Mouse (Mus musculus): ENCODE results near the gene Fgf15. TPM values are rescaled to one million over a fixed set of nuclear protein-coding genes. Genes with fewer than 3 reads are reported as not detected.

The Fgf15 gene
- polyA plus RNA-seq, 1 experiment from 2014 or later: 0.52 TPM

- Histone ChIP-seq H3K36me3 (ENCODE audit: control insufficient read depth, insufficient read depth, low read length) (peaks cover 6% of the 10 kb centered on the region), H3K4me3 (ENCODE audit: low read depth, low read length) (no peak overlapping the region), H3K4me1 (ENCODE audit: control insufficient read depth, insufficient read depth, low read length) (peaks cover 5% of the 10 kb centered on the region; the same call in 1 of the 2 replicates), H3K4me2 (ENCODE audit: low read depth, severe bottlenecking) (no peak overlapping the region), H3K27ac (replicated peaks; ENCODE audit: low read depth, low read length) (no peak overlapping the region), H3K27me3 (ENCODE audit: control insufficient read depth, insufficient read depth, low read length) (no peaks in the 10 kb centered on the region), H3K9me3 (ENCODE audit: control insufficient read depth, low read length) (no peaks in the 10 kb centered on the region), H3K9ac (ENCODE audit: low read length) (no peak overlapping the region)
- DNase-seq (ENCODE audit: low spot score) (no peak), ATAC-seq (ENCODE audit: insufficient number of reproducible peaks, low FRiP score, low TSS enrichment, low read depth) (no peak; the same call in 1 of the 2 replicates)
- 72% methylated on average over 5 of the region's 5 CpGs for WGBS
Measured at GRCm38 (mm10) chr7:144929931-144930330, 33.6 kb downstream of the Fgf15 start.

- Histone ChIP-seq H3K27me3 (ENCODE audit: control insufficient read depth, insufficient read depth, low read length) (no peaks in the 10 kb centered on the region), H3K9ac (ENCODE audit: low read length) (no peak overlapping the region), H3K27ac (replicated peaks; ENCODE audit: low read depth, low read length) (no peak overlapping the region), H3K4me3 (ENCODE audit: low read depth, low read length) (no peak overlapping the region), H3K4me1 (ENCODE audit: control insufficient read depth, insufficient read depth, low read length) (peaks cover 5% of the 10 kb centered on the region; the same call in 1 of the 2 replicates), H3K9me3 (ENCODE audit: control insufficient read depth, low read length) (no peaks in the 10 kb centered on the region), H3K36me3 (ENCODE audit: control insufficient read depth, insufficient read depth, low read length) (peaks cover 17% of the 10 kb centered on the region), H3K4me2 (ENCODE audit: low read depth, severe bottlenecking) (no peak overlapping the region)
- WGBS: 25% methylated on average over 3 of the region's 3 CpGs
- ATAC-seq (ENCODE audit: insufficient number of reproducible peaks, low FRiP score, low TSS enrichment, low read depth) (no peak), DNase-seq (ENCODE audit: low spot score) (peak; percentile 82)
Measured at GRCm38 (mm10) chr7:144931778-144932177, 35.4 kb downstream of the Fgf15 start.

DNA sequence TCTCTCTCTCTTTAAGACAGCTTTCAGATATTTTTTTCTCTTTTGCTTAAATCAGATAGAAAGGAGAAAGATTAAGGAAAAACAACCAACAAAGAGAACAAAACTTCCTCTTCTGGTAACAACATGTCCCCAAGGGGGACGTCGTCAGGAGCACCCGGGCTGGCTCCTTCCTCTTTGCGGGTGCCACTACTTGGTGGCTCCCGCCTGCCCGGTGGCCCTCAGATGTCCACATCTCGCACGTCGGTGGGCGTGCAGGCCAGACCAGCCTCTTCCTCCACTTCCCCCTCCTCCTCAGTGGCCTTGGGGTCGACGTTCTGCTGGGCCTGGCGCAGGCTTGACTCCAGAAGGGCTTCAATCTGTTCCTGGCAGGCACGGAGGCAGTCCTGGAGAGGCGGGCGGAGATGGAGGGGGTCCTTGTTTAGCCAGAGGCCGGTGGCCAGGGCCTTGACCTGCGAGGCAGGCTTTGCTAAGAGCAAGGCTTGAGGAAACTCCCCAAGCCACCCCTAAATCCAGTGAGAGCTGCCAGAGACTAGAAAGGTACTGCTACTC is 36.1 kb downstream of the Fgf15 start:
- peak overlapping the region; percentile 12; the same call in 1 of the 2 replicates for H3K9ac ChIP-seq (ENCODE audit: low read length)
- DNase-seq (ENCODE audit: low spot score) (no peak), ATAC-seq (ENCODE audit: insufficient number of reproducible peaks, low FRiP score, low TSS enrichment, low read depth) (no peak)
- peaks cover 18% of the 10 kb centered on the region for H3K36me3 ChIP-seq (ENCODE audit: control insufficient read depth, insufficient read depth, low read length)
- H3K4me2 ChIP-seq (ENCODE audit: low read depth, severe bottlenecking): no peak overlapping the region
- WGBS: 81% methylated on average over 18 of the region's 18 CpGs
- no peaks in the 10 kb centered on the region for H3K27me3 ChIP-seq (ENCODE audit: control insufficient read depth, insufficient read depth, low read length)
- H3K27ac ChIP-seq (replicated peaks; ENCODE audit: low read depth, low read length): peak overlapping the region; percentile 14; the same call in 1 of the 2 replicates
- H3K4me1 ChIP-seq (ENCODE audit: control insufficient read depth, insufficient read depth, low read length): peaks cover 9% of the 10 kb centered on the region; the same call in 1 of the 2 replicates
- H3K4me3 ChIP-seq (ENCODE audit: low read depth, low read length): no peak overlapping the region
- no peaks in the 10 kb centered on the region for H3K9me3 ChIP-seq (ENCODE audit: control insufficient read depth, low read length)

DNA sequence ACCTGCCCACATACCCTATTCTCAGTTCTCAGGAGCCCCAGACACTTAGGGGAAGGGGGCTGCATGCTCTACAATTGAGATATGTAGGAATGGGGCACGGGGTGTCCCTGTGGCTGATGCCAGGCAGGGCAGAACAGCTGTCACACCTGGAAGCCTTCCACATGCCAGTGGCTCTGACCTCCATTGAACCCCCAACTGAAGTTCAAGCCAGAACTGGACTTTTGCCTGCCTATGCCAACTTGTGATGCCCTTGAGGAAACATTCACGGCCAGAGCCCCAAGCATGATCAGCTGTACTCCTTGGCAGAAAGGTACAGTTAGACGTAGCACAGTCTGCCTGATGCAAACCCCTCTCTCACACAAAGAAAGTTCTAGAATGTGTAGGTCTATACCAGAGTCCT is 37.0 kb downstream of the Fgf15 start:
- no peak for ATAC-seq (ENCODE audit: insufficient number of reproducible peaks, low FRiP score, low TSS enrichment, low read depth)
- WGBS: 90% methylated on average over 3 of the region's 3 CpGs
- Histone ChIP-seq H3K9me3 (ENCODE audit: control insufficient read depth, low read length) (no peaks in the 10 kb centered on the region), H3K27ac (replicated peaks; ENCODE audit: low read depth, low read length) (no peak overlapping the region), H3K9ac (ENCODE audit: low read length) (no peak overlapping the region), H3K36me3 (ENCODE audit: control insufficient read depth, insufficient read depth, low read length) (peaks cover 18% of the 10 kb centered on the region), H3K4me2 (ENCODE audit: low read depth, severe bottlenecking) (no peak overlapping the region), H3K4me3 (ENCODE audit: low read depth, low read length) (no peak overlapping the region), H3K4me1 (ENCODE audit: control insufficient read depth, insufficient read depth, low read length) (peaks cover 9% of the 10 kb centered on the region; the same call in 1 of the 2 replicates), H3K27me3 (ENCODE audit: control insufficient read depth, insufficient read depth, low read length) (no peaks in the 10 kb centered on the region)
- no peak for DNase-seq (ENCODE audit: low spot score)

DNA sequence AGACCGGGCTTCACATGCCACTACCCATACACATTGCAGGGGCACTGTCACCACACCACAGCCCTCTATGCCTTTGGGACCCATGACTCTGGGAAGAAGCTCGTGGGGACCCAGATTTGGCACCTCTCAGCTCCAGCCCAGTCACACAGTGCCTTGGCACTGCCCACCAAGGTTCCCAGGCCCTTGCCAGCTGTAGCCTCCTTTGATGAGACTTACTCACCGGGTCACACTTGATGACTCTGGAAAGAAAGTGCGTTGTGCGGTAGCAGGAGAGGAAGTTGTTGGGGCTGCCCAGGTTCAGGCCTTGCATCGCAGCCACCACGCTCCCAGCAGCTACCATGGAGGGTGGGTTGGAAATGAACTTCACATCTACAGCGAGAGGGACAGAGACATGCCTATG is 37.5 kb downstream of the Fgf15 start:
- Histone ChIP-seq H3K9ac (ENCODE audit: low read length) (no peak overlapping the region), H3K27me3 (ENCODE audit: control insufficient read depth, insufficient read depth, low read length) (no peaks in the 10 kb centered on the region), H3K4me3 (ENCODE audit: low read depth, low read length) (no peak overlapping the region), H3K27ac (replicated peaks; ENCODE audit: low read depth, low read length) (no peak overlapping the region), H3K4me2 (ENCODE audit: low read depth, severe bottlenecking) (no peak overlapping the region), H3K36me3 (ENCODE audit: control insufficient read depth, insufficient read depth, low read length) (peaks cover 18% of the 10 kb centered on the region), H3K4me1 (ENCODE audit: control insufficient read depth, insufficient read depth, low read length) (peaks cover 9% of the 10 kb centered on the region; the same call in 1 of the 2 replicates), H3K9me3 (ENCODE audit: control insufficient read depth, low read length) (no peaks in the 10 kb centered on the region)
- WGBS: 91% methylated on average over 8 of the region's 8 CpGs
- no peak for ATAC-seq (ENCODE audit: insufficient number of reproducible peaks, low FRiP score, low TSS enrichment, low read depth)
- no peak for DNase-seq (ENCODE audit: low spot score)

- Histone ChIP-seq H3K9ac (ENCODE audit: low read length) (no peak overlapping the region), H3K4me2 (ENCODE audit: low read depth, severe bottlenecking) (no peak overlapping the region), H3K27ac (replicated peaks; ENCODE audit: low read depth, low read length) (no peak overlapping the region), H3K4me3 (ENCODE audit: low read depth, low read length) (no peak overlapping the region), H3K27me3 (ENCODE audit: control insufficient read depth, insufficient read depth, low read length) (no peaks in the 10 kb centered on the region), H3K36me3 (ENCODE audit: control insufficient read depth, insufficient read depth, low read length) (peaks cover 18% of the 10 kb centered on the region), H3K9me3 (ENCODE audit: control insufficient read depth, low read length) (no peaks in the 10 kb centered on the region), H3K4me1 (ENCODE audit: control insufficient read depth, insufficient read depth, low read length) (peaks cover 9% of the 10 kb centered on the region; the same call in 1 of the 2 replicates)
- 75% methylated on average over 5 of the region's 5 CpGs for WGBS
- no peak for ATAC-seq (ENCODE audit: insufficient number of reproducible peaks, low FRiP score, low TSS enrichment, low read depth)
- no peak for DNase-seq (ENCODE audit: low spot score)
Measured at GRCm38 (mm10) chr7:144934901-144935300, 38.6 kb downstream of the Fgf15 start.

- Histone ChIP-seq H3K4me3 (ENCODE audit: low read depth, low read length) (no peak overlapping the region), H3K4me2 (ENCODE audit: low read depth, severe bottlenecking) (no peak overlapping the region), H3K27me3 (ENCODE audit: control insufficient read depth, insufficient read depth, low read length) (no peaks in the 10 kb centered on the region), H3K9ac (ENCODE audit: low read length) (no peak overlapping the region), H3K4me1 (ENCODE audit: control insufficient read depth, insufficient read depth, low read length) (peaks cover 9% of the 10 kb centered on the region; the same call in 1 of the 2 replicates), H3K27ac (replicated peaks; ENCODE audit: low read depth, low read length) (no peak overlapping the region), H3K9me3 (ENCODE audit: control insufficient read depth, low read length) (no peaks in the 10 kb centered on the region), H3K36me3 (ENCODE audit: control insufficient read depth, insufficient read depth, low read length) (peaks cover 18% of the 10 kb centered on the region)
- DNase-seq (ENCODE audit: low spot score) (peak; percentile 40), ATAC-seq (ENCODE audit: insufficient number of reproducible peaks, low FRiP score, low TSS enrichment, low read depth) (no peak)
- 72% methylated on average over 5 of the region's 5 CpGs for WGBS
Measured at GRCm38 (mm10) chr7:144935563-144935962, 39.2 kb downstream of the Fgf15 start.

GRCm38 (mm10) chr7:144936311-144936880 is 40.1 kb downstream of the Fgf15 start:
- H3K27me3 ChIP-seq (ENCODE audit: control insufficient read depth, insufficient read depth, low read length): no peaks in the 10 kb centered on the region
- WGBS: 85% methylated on average over 4 of the region's 4 CpGs
- H3K36me3 ChIP-seq (ENCODE audit: control insufficient read depth, insufficient read depth, low read length): peaks cover 18% of the 10 kb centered on the region
- H3K4me3 ChIP-seq (ENCODE audit: low read depth, low read length): no peak overlapping the region
- no peak overlapping the region for H3K4me2 ChIP-seq (ENCODE audit: low read depth, severe bottlenecking)
- peaks cover 11% of the 10 kb centered on the region; the same call in 1 of the 2 replicates for H3K4me1 ChIP-seq (ENCODE audit: control insufficient read depth, insufficient read depth, low read length)
- H3K9me3 ChIP-seq (ENCODE audit: control insufficient read depth, low read length): no peaks in the 10 kb centered on the region
- DNase-seq (ENCODE audit: low spot score) (no peak), ATAC-seq (ENCODE audit: insufficient number of reproducible peaks, low FRiP score, low TSS enrichment, low read depth) (no peak)
- H3K9ac ChIP-seq (ENCODE audit: low read length): peak overlapping the region; percentile 22; the same call in 1 of the 2 replicates
- no peak overlapping the region for H3K27ac ChIP-seq (replicated peaks; ENCODE audit: low read depth, low read length)

Measured in limb, embryonic 11.5 days (tissue).